Mouse (Mus musculus) adrenal gland, postnatal 4 days (tissue): ENCODE measurements around the gene St3gal5. TPM values are rescaled to one million over a fixed set of nuclear protein-coding genes. Genes with fewer than 3 reads are reported as not detected.

Experiments used
- DNase-seq, 2 experiments: peaks; one replicate each; pipeline ENCODE4 v3.0.0; 2021 to 2022; ENCODE audit warnings: low spot score in 2 of 2, mixed read lengths in 2 of 2
- total RNA-seq, 2 experiments: library from RNA; stranded (reverse); gene quantifications; 2 replicates each; pipeline ENCODE4 v1.2.3; 2021

Gene St3gal5
- total RNA-seq, 2 experiments from 2014 or later, result 144 to 153 TPM

DNA sequence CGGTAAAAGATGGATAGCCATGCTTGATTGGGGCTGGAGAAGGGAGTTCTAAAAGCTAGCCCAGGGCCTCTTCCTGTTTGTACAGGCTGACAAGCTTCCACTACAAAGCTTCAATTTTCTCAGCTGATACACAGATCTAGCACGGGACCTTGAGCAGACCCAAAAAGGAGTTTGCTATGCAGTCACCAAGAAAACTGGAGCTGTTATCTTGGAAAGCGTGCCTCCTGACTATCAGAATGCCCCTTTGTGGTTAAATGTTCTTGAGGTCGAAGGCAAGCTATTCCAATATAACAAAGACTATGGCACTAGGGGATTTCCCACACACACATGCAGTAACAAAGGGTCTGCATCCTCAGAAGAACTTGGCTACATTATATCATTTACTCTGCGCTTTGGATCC lies 1.2 kb upstream of the St3gal5 start:
- no peak for DNase-seq

DNA sequence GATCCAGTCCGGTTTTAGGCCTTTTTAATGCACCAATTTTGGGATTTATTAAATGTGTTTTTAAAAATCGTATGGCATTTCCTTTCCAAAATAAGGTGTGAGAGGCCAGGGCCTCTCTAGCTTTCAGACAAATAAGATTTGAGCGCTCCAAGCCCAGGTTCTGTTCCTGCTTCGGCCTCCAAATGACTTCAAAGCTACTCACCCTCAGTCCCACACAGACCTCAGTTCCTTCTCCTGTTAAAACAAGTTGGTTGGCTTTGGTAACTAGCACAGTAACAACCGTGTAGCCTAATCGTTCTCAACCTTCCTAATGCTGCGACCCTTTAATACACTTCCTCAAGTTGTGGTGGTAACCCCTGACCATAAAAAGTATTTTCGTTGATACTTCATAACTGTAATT lies 723 bp upstream of the St3gal5 start:
- no peak for DNase-seq

DNA sequence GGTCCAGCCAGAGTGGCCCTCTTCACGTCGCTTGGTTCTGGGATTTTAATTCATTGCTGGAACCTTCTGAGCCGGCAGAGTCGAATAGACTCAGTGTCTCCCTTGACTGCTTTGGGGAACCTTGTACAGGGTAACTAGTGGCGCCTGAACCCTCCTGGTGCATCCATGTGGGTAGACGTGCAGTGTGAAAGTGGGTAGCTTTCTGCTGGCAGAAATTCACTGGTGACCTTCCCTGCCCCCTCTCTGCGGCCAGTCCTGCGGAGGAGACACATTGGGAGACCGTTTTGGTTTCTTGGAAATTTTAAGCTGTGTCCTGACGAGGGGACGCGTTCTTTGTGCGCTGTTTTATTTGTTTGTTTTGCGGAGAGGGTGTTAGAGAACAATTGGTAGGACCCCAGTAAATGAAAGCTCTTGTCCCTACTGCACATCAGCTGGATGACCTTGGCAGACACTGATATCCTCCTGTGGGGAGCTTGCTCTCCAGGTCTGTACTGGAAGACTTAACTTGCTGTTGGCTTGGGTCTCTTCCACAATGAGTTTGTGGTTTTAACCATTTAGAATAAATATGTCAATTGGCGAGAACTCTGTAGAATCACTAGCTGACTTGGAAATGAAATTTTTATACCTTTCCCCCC lies 746 bp downstream of the St3gal5 start:
- DNase-seq, result peak in 1 of 2 experiments; percentile 30

DNA sequence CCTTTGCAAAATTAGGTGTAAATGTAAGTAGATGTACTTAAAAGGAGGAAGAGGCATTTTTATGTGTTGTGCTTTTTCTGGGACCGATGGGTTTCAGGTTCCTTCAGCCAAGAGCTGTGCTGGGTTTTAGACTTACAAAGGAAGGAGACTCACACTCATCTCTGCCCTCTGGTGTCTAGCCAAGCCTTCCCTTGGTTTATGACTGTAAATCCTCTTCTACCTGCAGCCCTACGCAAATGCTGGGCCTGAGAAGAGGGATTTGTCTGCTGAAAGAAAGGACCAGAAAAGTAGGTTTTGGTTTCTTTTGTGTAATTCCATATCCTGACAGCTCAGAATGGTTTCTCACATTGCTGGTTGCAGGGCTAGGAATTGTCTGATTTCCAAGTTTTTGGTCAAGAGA lies 1.3 kb downstream of the St3gal5 start:
- DNase-seq, result no peak

DNA sequence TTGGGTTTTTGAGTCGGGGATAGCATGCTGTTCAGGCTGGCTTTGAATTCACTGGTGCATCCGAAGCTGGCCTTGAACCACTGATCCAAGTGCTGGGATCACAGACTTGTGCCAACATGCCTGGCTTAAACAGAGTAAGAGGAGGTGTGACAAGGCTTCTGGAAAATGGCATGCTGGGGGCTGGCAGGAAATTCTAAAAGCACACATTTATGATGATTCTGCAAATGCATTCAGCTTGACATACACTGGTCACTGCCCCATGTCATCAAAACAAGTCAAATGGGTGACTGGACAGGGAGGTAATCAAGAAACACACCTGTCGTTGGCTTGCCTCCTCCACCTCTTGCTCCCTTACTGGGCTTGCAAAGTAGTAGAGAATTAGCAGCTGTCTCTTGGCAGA lies 1.9 kb downstream of the St3gal5 start:
- DNase-seq, result no peak

DNA sequence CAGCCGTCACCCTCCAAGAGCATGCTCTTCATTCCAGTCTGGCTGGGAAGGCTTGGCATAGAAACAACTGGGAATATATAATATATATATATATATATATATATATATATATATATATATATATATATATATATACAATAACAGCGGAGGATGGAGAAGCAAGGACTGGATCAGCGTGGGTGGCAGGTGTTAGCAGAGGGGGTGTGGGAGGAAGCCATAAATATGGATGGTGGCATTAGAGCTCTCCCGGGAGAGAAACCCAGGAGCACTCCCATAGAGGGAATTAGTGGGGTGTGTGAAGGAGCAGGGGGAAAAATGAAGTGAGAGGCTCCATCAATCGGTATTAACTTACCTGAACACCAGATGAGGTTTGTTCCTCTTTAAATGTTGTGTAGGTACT lies 2.8 kb downstream of the St3gal5 start:
- DNase-seq, result no peak

DNA sequence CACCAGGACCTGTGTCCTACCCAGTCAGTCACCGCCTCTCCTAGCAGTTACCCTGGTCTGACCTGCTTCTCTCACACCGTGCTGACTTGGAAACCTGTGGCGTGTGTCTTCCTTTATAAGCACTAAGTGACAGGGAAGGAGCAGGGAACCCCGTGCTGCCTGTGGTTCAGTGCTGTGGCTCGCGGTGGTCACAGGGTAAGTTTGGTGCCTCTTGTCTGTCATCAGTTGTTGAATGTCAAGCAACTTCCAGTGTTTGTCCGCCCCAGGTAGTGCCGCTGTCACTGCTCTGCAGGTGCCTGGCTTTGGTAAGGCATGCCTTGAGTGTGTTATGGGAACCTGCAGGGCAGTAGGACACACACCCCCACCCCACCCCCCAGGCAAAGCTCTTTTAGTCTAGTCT lies 3.5 kb downstream of the St3gal5 start:
- no peak for DNase-seq

DNA sequence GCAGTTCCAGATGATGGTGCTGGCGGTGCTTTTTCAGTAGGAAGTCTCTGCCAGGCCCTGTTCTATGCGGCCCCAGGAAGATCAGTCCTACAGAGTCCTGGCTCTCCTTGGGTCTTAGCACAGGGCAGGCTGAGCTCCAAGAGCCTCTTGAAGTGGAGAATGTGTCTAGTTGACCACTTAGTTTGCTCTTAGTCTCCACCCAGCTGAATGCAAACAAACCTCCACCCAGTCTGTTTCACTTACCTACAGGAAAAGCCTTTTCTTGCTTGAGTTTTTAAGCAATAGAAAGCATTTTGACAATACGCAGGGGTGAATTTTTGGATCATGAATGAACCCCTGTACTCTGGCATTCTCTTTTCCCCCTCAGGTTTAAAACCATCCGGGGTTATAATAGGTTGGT lies 4.0 kb downstream of the St3gal5 start:
- DNase-seq, result no peak

DNA sequence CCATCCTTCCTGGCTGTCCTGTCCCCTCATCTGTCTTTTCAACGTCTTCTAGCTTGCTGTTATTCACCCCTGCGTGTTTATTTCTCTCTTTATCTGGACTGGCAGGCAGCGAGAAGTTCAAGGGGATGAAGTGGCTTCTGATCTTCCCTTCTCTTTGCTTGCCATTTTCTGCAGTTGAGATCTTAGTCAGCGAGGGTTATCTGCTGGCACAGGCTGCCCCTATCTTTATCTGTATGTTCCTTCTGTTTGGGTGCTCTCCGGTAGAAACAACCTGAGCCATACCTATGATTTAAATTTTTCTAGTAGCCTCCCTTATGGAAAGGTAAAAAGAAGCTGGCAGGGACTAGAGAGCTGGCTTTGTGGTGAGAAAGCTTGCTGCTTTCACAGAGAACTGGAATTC lies 4.7 kb downstream of the St3gal5 start:
- DNase-seq, result no peak

DNA sequence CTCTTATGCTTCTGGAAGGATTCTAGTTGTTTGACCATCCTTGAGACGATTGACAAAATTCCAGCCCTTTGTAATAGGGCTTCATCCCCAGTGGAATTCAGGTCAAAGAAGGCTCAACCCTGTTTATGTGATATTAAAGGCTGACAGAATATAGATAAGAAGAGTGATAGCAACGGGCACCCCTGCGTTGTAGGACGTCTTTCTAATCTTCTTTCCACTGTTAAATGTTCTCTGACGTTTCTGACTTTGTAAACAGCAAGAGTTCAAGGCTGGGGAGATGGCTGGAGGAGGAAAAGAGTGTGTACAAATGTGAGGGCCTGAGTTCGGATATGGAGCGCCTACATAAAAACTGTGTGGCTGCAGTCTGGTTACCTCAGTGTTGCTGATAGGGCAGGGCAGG lies 7.1 kb downstream of the St3gal5 start:
- DNase-seq, result no peak

DNA sequence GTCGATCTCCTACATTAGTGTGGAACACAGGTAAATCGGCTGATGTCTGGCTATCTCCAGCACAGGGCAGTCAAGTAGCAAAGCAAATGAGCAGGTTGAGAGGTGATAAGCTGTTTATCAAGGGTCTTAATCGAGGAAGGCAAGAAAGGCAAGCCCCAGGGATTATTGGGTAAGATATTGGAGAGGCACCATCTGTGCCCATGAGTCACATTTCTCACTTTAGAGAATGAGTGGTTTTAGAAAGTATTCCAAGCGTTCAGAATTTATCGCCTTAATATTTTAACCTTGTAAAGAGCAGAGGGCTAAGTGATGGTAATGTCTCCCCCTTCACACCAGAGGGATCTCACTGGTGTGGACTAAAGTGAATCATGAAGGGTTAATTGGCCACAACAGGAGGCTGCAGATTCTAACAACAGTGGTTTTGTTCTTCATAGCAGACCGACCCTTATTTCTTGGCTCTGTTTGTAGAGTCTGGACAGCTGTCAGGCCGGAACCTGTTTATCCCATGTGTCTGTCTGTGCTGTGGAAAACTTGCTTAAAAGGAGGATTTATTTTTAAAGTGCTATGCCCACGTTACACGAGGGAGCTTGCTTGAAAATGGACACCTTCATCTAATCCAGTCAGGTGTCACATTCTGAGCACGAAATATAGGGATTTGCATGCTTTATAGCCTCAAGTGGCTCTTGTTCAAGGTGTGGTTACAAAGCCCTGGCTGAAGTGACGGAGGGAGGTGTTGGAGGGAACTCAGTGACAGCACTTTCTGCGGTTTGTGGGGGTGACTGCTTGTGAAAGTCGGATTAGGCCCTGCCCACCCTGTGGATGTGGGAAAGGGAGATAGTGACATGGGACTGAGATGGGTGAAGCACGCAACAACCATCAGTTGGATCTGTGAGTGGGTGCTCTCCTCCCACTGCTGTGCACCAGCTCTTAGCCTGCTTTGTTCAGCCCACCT lies 11.8 kb downstream of the St3gal5 start:
- no peak for DNase-seq

DNA sequence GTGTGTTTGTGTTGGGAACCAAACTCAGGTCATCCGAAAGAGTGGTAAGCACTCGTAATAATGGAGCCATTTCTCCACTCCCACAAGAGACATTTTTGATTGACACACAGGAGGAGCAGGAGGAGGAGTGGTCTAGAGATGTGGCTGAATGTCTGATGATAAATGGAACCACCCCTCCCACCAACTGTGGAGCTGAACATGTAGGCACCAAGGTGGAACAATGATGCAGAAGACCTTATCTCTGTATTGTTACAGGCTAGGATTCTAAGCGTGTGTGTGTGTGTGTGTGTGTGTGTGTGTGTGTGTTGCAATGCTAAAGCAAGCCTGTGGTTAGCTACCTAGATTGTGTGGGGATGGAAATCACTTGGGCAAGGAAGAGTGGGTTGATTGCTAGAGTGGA lies 13.2 kb downstream of the St3gal5 start:
- DNase-seq, result no peak

DNA sequence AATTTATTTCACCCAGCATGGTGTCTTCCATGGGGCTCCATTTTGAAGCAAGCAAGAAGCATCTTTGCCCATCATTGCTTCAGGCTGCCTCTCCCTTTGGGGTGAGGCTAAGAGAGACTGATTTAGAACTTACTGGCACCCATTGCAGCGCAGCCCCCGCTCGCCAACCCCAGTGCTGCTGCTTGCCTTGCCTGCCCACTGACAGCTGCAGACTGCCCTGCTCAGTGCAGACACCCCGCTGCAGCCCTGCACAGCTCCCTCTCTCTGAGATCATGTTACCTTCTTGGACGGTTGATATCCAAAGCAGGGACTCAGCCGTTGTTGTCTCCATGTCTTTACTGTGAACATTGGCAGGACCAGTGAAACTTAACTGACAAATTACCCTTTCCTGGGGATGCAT lies 15.2 kb downstream of the St3gal5 start:
- no peak for DNase-seq

DNA sequence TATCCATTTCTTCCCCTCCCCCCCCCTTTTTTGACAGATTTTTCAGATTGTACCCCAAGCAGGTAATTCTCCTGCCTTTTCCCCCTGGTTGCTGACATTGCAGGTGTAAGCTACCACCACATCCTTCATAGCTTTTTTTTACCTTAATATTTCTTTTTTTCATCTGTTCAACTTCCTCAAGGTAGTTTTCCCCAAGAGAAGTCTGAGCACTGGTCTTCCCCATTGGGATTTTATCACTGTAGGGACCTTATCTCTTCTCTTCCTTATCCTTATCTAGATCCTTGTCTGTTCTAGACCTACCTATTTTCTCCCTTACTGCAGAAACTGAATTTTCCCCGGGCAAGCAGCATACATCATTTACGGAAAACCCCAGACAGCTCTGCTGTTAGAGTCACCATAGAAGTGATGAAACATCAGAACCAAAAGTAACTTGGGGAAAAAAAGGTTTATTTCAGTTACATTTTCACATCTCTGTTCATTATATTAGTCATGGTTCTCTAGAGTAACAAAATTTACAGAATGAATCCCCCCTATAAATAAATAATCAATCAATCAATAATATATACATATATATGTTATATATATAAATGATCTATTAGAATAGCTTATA lies 15.8 kb downstream of the St3gal5 start:
- DNase-seq, result no peak

DNA sequence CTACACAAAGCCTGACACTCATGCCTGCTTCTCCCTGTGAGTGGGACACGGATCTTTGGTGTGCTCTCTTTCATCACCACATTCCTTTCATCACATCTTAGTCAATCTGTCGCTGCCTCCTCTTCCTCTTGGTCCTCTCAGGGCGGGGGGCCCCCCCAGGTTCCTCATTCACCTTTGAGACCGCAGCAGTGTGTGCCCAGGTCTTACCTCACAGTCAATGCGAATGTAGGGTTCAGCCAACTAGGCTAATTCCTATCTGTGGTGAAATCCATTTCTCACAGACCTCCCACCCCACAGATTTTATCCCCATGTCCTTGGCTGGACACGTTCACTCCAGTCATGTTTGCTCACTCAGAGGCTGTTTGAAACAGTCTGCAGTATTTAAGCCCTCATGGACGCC lies 17.5 kb downstream of the St3gal5 start:
- DNase-seq, result no peak

DNA sequence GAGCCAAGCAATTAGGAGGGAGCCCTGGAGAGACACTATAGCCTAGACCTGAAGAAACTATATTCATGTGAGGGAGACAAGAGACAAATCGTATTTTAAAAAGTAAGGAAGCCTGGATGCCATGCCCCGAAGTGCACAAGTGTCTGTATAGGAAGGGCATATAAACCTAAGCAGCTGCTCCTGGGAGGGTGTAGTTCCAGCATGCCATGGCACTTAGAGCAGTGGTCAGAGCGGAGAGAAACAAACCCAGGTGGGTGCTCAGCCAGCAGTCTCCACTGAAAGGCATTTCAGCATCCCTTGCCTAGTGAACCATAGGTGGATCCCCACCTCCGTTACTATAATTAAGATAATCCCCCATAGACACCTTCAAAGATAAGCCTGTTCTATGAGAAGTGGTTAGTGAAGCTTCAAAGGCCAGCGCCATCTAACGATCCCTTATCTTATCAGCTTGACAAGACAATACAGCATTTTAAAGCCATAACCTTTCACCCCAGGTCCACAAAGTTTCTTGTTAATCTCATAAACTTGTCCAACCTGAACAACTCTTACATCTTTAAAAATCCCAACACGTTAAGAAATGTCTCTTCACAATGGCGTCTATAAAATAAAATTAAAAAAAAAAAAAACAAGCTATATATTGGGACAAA lies 20.1 kb downstream of the St3gal5 start:
- no peak for DNase-seq

DNA sequence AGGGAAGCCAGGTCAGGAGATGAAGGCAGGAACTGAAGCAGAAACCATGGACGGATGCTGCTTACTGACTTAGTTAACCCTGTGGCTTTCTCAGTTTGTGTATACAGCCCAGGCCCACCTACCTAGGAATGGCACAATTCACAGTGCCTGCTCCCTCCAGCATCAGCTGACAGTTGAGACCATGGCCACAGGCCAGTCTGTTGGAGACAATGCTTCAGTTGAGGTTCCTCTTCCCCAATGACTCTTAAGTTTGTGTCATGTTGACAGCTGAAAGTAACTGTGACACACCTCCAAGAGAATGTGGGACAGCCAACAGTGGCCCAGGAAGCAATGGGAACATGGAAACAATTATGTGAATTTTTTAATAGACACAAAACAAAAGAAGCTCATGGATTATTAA lies 22.5 kb downstream of the St3gal5 start:
- DNase-seq, result no peak

DNA sequence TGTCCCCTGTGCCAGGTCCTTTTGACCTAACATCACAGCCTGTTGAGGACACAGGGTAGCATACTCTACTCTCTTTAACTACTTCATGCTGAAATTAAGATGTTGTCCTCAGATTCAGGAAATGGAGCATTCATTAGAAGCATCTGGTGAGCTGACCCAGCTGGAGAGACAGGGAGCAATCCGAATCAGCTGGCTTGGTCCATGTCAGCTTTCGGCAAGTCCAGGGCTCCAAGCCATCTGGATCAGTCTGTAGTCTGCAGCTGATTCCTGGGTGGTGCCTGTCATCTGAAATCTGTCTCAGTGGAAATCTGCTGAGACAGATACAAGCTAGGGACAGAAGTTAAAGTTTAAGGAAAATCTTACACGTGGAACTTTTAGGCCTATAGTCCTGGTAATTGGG lies 23.9 kb downstream of the St3gal5 start:
- no peak for DNase-seq

DNA sequence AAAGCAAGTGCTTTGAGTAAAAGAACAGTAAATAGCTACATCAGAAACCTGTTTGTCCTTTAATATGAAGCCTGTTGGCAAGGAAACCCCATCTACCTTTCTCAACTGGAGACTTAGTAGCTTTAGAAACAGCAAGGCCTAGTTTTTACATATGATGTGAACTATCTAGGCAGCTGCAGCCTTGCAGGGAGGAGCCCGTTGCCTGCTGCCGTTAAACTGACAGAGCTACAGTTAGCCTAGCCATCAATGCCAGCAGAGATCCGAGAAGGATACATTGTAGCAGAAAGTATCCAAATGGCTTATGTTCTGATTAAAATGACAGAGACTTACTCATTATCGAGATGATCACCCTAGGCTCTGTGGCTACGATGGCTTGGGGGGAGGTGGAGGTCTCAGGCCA lies 25.1 kb downstream of the St3gal5 start:
- DNase-seq, result no peak

DNA sequence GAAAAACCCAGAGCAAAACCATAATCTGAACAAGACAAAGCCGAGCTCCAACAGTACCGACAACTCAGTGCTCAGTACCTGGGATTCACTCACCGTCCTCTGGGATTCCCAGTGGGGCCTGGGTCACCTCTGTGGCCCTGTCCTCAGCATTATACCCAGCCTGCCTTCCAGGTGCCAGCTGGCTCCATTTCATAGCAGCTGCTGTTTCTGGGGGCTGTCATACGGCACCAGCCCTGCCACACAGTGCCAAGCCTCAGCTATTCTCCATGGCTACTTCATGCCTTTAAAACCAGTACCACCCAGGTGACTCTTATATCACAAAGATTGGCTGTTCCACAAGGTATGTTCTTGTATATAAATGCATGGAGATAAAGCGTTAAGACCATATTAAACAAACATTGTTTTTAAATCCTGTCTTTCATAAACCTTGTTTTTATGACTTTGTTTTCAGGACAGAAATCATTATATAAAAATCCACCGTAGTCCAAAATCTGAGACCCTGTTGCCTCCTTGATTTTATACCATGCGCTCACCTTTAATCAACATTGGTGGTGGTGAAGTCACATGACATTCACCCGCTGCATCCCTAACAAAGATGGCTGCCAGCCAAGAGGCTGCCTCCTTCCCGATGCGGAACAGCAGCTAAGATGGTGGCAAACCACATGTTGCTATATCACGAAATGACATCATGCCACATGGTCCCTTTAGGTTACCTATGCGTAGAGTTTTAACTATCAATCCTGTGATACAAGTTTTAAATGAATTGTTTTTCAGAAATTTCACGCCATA lies 27.1 kb downstream of the St3gal5 start:
- no peak for DNase-seq
